Mouse (Mus musculus) G1E (cell line): ENCODE measurements around the gene Isca1. TPM values are rescaled to one million over a fixed set of nuclear protein-coding genes. Genes with fewer than 3 reads are reported as not detected.
A peak's percentile ranks its signal among the peaks of the same experiment; 100 is the strongest.
"Not testable (repeated sequence)": the region's sequence is repeated elsewhere in the genome, so short reads cannot be mapped to it uniquely, and the experiment has no call there.

ENCODE experiments used
- ATAC-seq: 2 replicates; pipeline ENCODE4 v1.8.0; 2016; ENCODE audit warnings: mild to moderate bottlenecking; ENCODE audit not compliant: insufficient number of reproducible peaks, poor library complexity, low FRiP score, severe bottlenecking; ENCODE audit errors: extremely low read depth
- DNase-seq: peaks from one replicate; pipeline ENCODE4 v3.0.0; 2012; ENCODE audit warnings: low spot score
- H3K27me3 ChIP-seq: 2 replicates; pipeline ENCODE4 v1.6.1; 2012; ENCODE audit warnings: mild to moderate bottlenecking, low read length, inconsistent platforms; ENCODE audit not compliant: insufficient read depth
- H3K36me3 ChIP-seq: replicated peaks from 2 replicates; pipeline ENCODE3; 2012; ENCODE audit warnings: mild to moderate bottlenecking, inconsistent platforms
- H3K4me1 ChIP-seq: 2 replicates; pipeline ENCODE4 v1.6.1; 2012; ENCODE audit warnings: low read depth, low read length, inconsistent platforms, mixed read lengths; ENCODE audit not compliant: insufficient read depth
- H3K4me3 ChIP-seq: 2 replicates; pipeline ENCODE4 v1.5.1; 2012; ENCODE audit warnings: low read depth, mild to moderate bottlenecking, inconsistent platforms, low read length, moderate library complexity, mixed read lengths
- H3K9me3 ChIP-seq: replicated peaks from 2 replicates; pipeline ENCODE4 v1.6.1; 2012; ENCODE audit warnings: inconsistent platforms
- CTCF ChIP-seq: IDR thresholded peaks from 2 replicates; pipeline ENCODE4 v1.5.1; 2012; ENCODE audit warnings: low read depth, low read length, inconsistent platforms, mixed read lengths
- GATA1 ChIP-seq: IDR thresholded peaks from 2 replicates; pipeline ENCODE4 v1.6.1; 2012; ENCODE audit warnings: borderline replicate concordance, low read length, inconsistent platforms, mixed read lengths
- GATA2 ChIP-seq: IDR thresholded peaks from 2 replicates; pipeline ENCODE4 v1.6.1; 2012; ENCODE audit warnings: low read depth, low read length, inconsistent platforms, borderline replicate concordance
- POLR2AphosphoS5 ChIP-seq: IDR thresholded peaks from 2 replicates; pipeline ENCODE4 v1.6.1; 2012; ENCODE audit warnings: low read depth, low read length, inconsistent platforms; ENCODE audit not compliant: insufficient replicate concordance
- TAL1 ChIP-seq: conservative IDR thresholded peaks from 2 replicates; pipeline ENCODE4 v1.6.1; 2012; ENCODE audit warnings: low read depth, low read length, inconsistent platforms, mixed read lengths
- polyA plus RNA-seq: library from polyadenylated mRNA; stranded (reverse); fragments of >175 nt; gene quantifications from 2 replicates; pipeline ENCODE4 v1.2.3, GENCODE M21; 2012
- total RNA-seq, 2 experiments: library from RNA; stranded (forward) in 1 of 2; stranded (reverse) in 1 of 2; fragments of 200-1000 nt in 1 of 2; fragments of >200 nt in 1 of 2; fragmentation: Nextera tagmentation in 1 of 2; gene quantifications; 2 replicates each; pipeline ENCODE4 v1.2.3; 2014 to 2017

The Isca1 gene
- total and polyA plus RNA-seq, 3 experiments = 57.0 to 309 (median 85.8) TPM

DNA sequence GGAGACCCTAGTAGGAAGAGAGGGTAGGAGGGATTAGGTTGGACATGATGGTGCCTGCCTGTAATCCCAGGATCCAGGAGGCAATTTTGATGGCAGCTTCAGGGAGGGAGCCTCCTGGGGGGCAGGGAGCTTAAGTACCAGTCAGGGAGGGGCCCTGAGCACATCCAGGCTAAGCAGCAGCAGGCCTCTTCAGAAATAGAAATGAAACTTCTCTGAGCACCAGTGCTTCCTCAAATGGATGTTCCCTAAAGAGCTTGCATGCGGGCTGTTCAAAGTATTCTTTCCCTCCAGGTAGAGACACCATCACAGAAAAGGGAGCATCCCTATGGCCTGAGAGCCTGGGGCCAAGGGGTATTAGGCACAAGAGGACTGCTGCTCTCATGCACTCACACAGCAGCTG lies 28.7 kb upstream of the Isca1 start:
- no peak for DNase-seq
- no peak for ATAC-seq

DNA sequence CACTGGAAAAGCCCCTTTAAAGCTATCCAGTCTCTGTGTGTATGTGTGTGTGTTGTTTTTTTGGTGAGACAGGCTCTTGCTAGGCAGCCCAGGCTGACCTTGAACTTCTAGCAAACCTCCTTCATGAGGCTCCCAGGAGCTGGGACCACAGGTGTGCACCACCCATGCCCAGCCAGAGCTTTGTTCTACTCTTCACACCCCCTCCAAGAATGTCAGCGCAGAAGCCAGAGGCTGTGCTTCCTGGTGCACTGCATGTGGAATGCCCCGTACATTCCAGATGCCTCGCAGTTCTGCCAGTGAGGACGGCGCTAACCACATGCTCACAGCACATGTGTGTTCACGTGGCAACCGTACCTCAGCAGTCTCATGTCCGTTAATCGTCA lies 26.8 kb upstream of the Isca1 start:
- DNase-seq (no peak), ATAC-seq (no peak)
- TF ChIP-seq CTCF = no peak
- no peak for TF ChIP-seq POLR2AphosphoS5
- no peak for TF ChIP-seq TAL1
- TF ChIP-seq GATA1 = no peak
- TF ChIP-seq GATA2 = no peak
- Histone ChIP-seq H3K4me1 (peaks cover 72% of the 10 kb centered on the region), H3K4me3 (peak overlapping the region; percentile 52; the same call in 1 of the 2 replicates), H3K27me3 (no peaks in the 10 kb centered on the region), H3K9me3 (no peaks in the 10 kb centered on the region), H3K36me3 (peaks cover 98% of the 10 kb centered on the region)

More for the DNA sequence above, 28.7 kb upstream of the Isca1 start:
- no peak overlapping the region; the same call in 1 of the 2 replicates for H3K4me3 ChIP-seq
- H3K4me1 ChIP-seq = peaks cover 68% of the 10 kb centered on the region
- no peaks in the 10 kb centered on the region for H3K27me3 ChIP-seq
- TF ChIP-seq TAL1 (no peak), GATA1 (no peak), CTCF (no peak), POLR2AphosphoS5 (no peak)
- H3K9me3 ChIP-seq = no peaks in the 10 kb centered on the region
- peaks cover 98% of the 10 kb centered on the region for H3K36me3 ChIP-seq

DNA sequence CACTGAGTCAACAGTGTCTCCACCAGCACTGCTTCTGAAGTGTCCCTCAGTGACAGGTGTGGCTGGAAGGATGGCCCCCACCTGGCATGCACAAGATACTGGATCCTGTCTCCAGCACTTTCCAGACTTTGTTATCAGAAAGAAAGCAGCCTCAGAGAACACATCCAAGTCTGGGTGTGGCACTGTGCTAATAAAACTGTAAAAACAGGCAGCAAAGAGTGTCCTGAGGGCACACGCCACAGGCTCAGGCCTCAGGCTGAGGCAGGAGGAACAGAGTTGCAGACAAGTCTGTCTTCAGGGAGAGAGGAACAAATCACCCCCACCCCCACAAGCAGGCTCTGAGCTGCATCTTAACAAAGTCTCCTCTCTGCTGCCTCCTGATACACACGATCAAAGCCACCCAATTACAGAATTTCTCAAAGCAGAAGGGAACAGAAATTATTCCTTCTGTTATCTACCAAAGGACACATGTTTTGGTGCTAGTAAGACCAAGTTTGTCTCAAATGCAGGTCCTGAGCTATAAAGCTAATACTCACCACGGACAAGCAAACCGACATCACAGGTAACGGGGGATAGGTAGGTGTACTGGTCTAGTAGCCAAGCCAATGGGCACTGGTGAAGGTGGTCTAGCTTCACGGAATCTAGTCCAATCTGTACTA lies 26.3 kb upstream of the Isca1 start:
- Histone ChIP-seq H3K27me3 (no peaks in the 10 kb centered on the region), H3K9me3 (no peaks in the 10 kb centered on the region), H3K4me3 (peak overlapping the region; percentile 52; the same call in 1 of the 2 replicates), H3K36me3 (peaks cover 98% of the 10 kb centered on the region), H3K4me1 (peaks cover 71% of the 10 kb centered on the region)
- TF ChIP-seq GATA1 = no peak
- TF ChIP-seq TAL1 = peak; percentile 73
- ATAC-seq (peak; percentile 87), DNase-seq (peak; percentile 35)

DNA sequence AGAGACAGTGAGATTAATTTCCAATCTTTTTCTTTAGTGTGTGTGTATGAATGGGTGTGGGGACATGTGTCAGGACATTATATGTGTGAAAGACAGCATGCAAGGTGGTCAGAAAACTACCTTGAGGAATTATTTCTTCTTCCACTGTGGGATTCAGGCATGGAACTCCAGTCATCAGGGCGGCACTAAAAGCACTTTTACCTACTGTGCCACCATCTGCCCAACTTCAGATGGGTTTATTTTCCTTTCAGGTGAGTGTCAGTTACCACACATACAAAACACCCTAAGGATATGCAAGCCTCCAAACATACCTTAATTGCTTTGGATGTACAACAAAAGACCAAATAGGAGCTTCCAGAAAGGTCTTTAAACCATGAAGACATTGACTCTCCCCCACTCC lies 25.2 kb upstream of the Isca1 start:
- no peak overlapping the region for H3K4me3 ChIP-seq
- H3K4me1 ChIP-seq = peaks cover 65% of the 10 kb centered on the region
- H3K9me3 ChIP-seq = no peaks in the 10 kb centered on the region
- peaks cover 98% of the 10 kb centered on the region for H3K36me3 ChIP-seq
- DNase-seq = no peak
- H3K27me3 ChIP-seq = no peaks in the 10 kb centered on the region
- no peak for ATAC-seq
- TF ChIP-seq POLR2AphosphoS5 (no peak), GATA2 (no peak), GATA1 (no peak), CTCF (no peak), TAL1 (no peak)

DNA sequence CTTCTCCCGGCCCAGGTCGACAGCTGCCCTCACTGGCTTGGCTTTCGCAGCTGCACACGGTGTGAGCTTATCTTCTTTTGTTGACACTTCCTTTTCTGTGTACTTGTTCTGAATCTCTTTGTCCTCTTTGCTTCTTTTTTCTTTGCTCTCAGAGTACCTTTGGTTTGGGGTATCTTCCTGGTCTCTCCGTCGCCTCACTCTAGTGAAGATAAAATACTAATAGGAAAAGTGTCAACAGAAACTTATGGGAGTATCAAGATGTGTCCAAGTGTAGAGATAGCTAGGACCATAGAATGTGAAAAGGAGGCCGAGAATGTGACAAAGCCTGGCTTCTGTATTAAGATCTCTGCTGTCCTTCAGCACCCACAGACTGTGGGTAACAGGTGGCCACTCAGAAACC lies 12.5 kb upstream of the Isca1 start, which contains the start of gene Gm49354:
TSS of gene Gm49354 (minus strand) at position 101 of the 400 bp plus-strand sequence.
- H3K4me1 ChIP-seq = peaks cover 7% of the 10 kb centered on the region; the same call in 1 of the 2 replicates
- no peak for ATAC-seq
- no peak within 1 kb of the TSS for H3K4me3 ChIP-seq
- H3K27me3 ChIP-seq = no peaks in the 10 kb centered on the region
- no peak for DNase-seq
- H3K36me3 ChIP-seq = peaks cover 98% of the 10 kb centered on the region
- TF ChIP-seq TAL1 (no peak), CTCF (no peak), POLR2AphosphoS5 (no peak), GATA2 (no peak), GATA1 (no peak)
- no peaks in the 10 kb centered on the region for H3K9me3 ChIP-seq

DNA sequence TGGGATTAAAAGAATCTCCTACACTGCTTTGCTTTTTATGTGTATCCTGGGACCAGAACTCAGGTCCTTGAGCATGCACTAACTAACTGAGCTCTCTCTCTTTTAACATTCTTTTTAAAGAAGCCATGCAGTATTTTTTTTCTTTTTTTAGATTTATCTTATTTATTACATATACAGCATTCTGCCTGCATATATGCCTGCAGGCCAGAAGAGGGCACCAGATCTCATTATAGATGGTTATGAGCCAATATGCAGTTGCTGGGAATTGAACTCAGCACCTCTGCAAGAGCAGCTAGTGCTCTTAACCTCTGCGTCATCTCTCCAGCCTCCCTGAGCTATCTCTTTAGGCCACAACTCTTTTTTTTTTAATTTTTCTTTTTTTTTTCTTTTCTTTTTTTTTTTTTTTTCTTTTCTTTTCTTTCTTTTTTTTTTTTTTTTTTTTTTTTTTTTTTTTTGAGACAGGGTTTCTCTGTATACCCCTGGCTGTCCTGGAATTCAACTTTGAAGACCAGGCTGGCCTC lies 10.2 kb upstream of the Isca1 start:
- DNase-seq, H3K27me3 ChIP-seq, ATAC-seq, H3K4me3 ChIP-seq, H3K9me3 ChIP-seq: not testable (repeated sequence)
- Histone ChIP-seq H3K4me1 (peaks cover 14% of the 10 kb centered on the region), H3K36me3 (peaks cover 98% of the 10 kb centered on the region)

DNA sequence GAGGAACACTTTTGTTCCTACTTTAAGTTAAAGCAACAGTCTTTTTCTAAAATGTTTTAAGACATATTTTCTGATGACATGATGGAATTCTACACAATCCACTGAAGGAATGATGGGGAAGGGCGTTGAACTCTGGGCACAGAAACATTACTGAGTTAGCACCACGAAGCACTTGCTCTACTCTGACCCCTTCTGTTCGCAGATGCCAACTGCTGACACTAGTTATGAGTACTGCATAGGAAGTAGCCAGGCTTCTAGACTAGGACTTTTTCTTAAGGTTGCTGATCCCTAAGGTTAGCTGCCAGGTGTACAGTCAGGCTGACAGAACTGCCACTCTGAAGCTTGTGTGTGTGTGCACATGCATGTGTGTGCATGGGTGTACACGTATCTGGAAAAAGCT lies 9.6 kb upstream of the Isca1 start:
- TF ChIP-seq GATA1 (no peak), GATA2 (no peak), CTCF (no peak), TAL1 (no peak), POLR2AphosphoS5 (no peak)
- no peaks in the 10 kb centered on the region for H3K9me3 ChIP-seq
- no peaks in the 10 kb centered on the region for H3K27me3 ChIP-seq
- peaks cover 96% of the 10 kb centered on the region for H3K36me3 ChIP-seq
- peak; percentile 43; the same call in 1 of the 2 replicates for ATAC-seq
- DNase-seq = no peak
- no peak overlapping the region for H3K4me3 ChIP-seq
- peaks cover 16% of the 10 kb centered on the region for H3K4me1 ChIP-seq
